Mouse (Mus musculus) intestine, postnatal 0 days (tissue): ENCODE data around the gene Vezf1. TPM values are rescaled to one million over a fixed set of nuclear protein-coding genes. Genes with fewer than 3 reads are reported as not detected.

Experiments
- ATAC-seq: fragments of 200-750 bp; cut with Nextera tagmentation; 2 replicates; pipeline ENCODE4 v1.8.0; 2017; ENCODE audit warnings: mild to moderate bottlenecking, moderate TSS enrichment, moderate library complexity
- H3K27ac ChIP-seq: fragments of 300-500 bp; sonication (generic); 2 replicates; pipeline ENCODE4 v1.5.1; 2014; ENCODE audit warnings: mild to moderate bottlenecking, low read depth, low read length, moderate library complexity
- H3K27me3 ChIP-seq: fragments of 300-500 bp; sonication (generic); replicated peaks from 2 replicates; pipeline ENCODE4 v1.6.1; 2014; ENCODE audit warnings: low read length, mixed read lengths; ENCODE audit not compliant: control insufficient read depth, insufficient read depth
- H3K36me3 ChIP-seq: fragments of 300-500 bp; sonication (generic); 2 replicates; pipeline ENCODE4 v1.6.1; 2014; ENCODE audit warnings: mild to moderate bottlenecking, moderate library complexity; ENCODE audit not compliant: control insufficient read depth, insufficient read depth
- H3K4me1 ChIP-seq: fragments of 300-500 bp; sonication (generic); replicated peaks from 2 replicates; pipeline ENCODE4 v1.6.1; 2014; ENCODE audit warnings: antibody characterized with exemption, low read length, mixed read lengths; ENCODE audit not compliant: control insufficient read depth, insufficient read depth
- H3K4me2 ChIP-seq: fragments of 300-500 bp; sonication (generic); replicated peaks from 2 replicates; pipeline ENCODE4 v1.6.1; 2014; ENCODE audit warnings: low read depth, mild to moderate bottlenecking, moderate library complexity
- H3K4me3 ChIP-seq: fragments of 300-500 bp; sonication (generic); 2 replicates; pipeline ENCODE4 v1.5.1; 2014; ENCODE audit warnings: low read depth, low read length
- H3K9ac ChIP-seq: fragments of 300-500 bp; sonication (generic); 2 replicates; pipeline ENCODE4 v1.6.1; 2014; ENCODE audit warnings: mild to moderate bottlenecking, low read depth, low read length
- H3K9me3 ChIP-seq: fragments of 300-500 bp; sonication (generic); 2 replicates; pipeline ENCODE4 v1.6.1; 2016; ENCODE audit warnings: mixed run types; ENCODE audit not compliant: control insufficient read depth
- CTCF ChIP-seq: sonication (generic); IDR thresholded peaks from 2 replicates; pipeline ENCODE4 v1.5.1; 2016; ENCODE audit warnings: low read depth, mild to moderate bottlenecking, control low read depth, antibody characterized with exemption, moderate library complexity
- WGBS: fragments of 180-500 bp; shearing (Covaris S2); extraction: QIAGEN DNeasy Blood & Tissue Kit; methylation state at CpG from one replicate; pipeline ENCODE4 v1.1.7; 2014; 5-methylcytosine and 5-hydroxymethylcytosine counted together
- polyA plus RNA-seq: library from polyadenylated mRNA; unstranded; fragments of >200 nt; fragmentation: Nextera tagmentation; extraction: Ambion mirVana; gene quantifications from 2 replicates; pipeline ENCODE4 v1.2.1, GENCODE M21; 2015

Vezf1 gene
- polyA plus RNA-seq, 1 experiment from 2014 or later: 16.8 TPM

DNA sequence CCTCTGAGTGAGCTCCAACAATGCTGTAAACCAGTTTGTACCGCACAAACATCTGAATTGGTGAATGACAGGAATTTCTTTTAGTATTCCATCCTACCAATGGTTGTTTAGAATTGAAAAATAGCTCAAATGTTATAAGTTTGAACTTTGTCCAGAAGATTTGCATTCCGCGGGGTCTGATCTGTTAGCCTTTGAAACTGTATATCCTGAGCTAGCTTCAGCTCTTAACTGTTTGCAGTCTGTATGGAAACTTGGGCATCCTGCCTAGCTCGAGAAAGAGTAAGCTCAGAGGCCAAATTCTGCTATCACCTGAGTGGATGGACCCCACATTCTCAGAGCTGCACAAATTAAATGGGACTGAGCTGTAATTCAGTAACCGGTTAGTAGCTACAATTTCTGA lies 3.0 kb downstream of the Vezf1 start:
- 32% methylated on average over 5 of the region's 5 CpGs for WGBS
- no peak overlapping the region for H3K4me3 ChIP-seq
- H3K27ac ChIP-seq: no peak overlapping the region
- H3K4me2 ChIP-seq: peak overlapping the region; percentile 17
- no peak for ATAC-seq
- no peaks in the 10 kb centered on the region for H3K9me3 ChIP-seq
- peaks cover 14% of the 10 kb centered on the region for H3K36me3 ChIP-seq
- no peak for TF ChIP-seq CTCF
- no peaks in the 10 kb centered on the region for H3K4me1 ChIP-seq
- H3K9ac ChIP-seq: no peak overlapping the region
- no peaks in the 10 kb centered on the region for H3K27me3 ChIP-seq

DNA sequence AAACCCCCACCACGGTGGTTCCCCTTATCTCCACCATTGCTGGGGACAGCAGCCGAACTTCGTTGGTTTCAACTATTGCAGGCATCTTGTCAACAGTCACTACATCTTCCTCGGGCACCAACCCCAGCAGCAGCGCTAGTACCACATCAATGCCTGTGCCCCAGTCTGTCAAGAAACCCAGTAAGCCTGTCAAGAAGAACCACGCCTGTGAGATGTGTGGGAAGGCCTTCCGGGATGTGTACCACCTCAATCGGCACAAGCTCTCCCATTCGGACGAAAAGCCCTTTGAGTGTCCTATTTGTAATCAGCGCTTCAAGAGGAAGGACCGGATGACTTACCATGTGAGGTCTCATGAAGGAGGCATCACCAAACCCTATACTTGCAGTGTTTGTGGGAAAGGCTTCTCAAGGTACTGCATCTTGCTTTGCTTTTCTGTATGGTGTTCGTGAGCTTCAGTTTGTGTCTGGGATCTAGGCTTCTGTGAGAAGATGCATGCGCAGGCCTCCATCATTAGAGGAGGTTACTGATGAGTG lies 5.3 kb downstream of the Vezf1 start:
- WGBS: 78% methylated on average over 14 of the region's 14 CpGs
- Histone ChIP-seq H3K4me3 (no peak overlapping the region), H3K9ac (no peak overlapping the region), H3K4me1 (no peaks in the 10 kb centered on the region), H3K27me3 (no peaks in the 10 kb centered on the region), H3K36me3 (peaks cover 31% of the 10 kb centered on the region), H3K9me3 (no peaks in the 10 kb centered on the region), H3K27ac (no peak overlapping the region; the same call in 1 of the 2 replicates), H3K4me2 (0 out of 2 replicates have a peak overlapping the region, but pooled peaks have one; percentile 6)
- no peak for ATAC-seq
- TF ChIP-seq CTCF: no peak

DNA sequence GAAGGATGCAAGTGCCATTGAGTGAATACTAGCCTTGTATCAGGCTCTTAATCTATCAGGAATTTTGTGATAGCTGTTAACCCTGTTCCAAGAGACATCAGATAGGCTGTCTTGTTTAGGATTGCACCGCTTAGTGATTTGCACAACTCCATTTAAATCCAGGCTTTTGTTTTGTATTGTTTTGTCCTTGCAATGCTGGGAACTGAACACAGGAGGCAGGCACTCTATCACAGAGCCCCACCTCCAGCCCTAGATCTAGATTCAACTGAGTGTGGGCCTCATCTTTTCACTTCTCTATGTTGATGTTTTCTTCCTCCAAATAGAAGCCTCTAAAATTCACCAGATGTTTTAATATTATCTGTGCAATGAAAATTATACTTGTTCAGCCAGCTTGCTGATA lies 7.6 kb downstream of the Vezf1 start:
- H3K27me3 ChIP-seq: no peaks in the 10 kb centered on the region
- no peaks in the 10 kb centered on the region for H3K4me1 ChIP-seq
- H3K9ac ChIP-seq: no peak overlapping the region
- no peak overlapping the region for H3K4me3 ChIP-seq
- no peak overlapping the region for H3K27ac ChIP-seq
- WGBS: 92% methylated on average over 1 of the region's 1 CpGs
- TF ChIP-seq CTCF: no peak; the same call in 1 of the 2 replicates
- peaks cover 54% of the 10 kb centered on the region for H3K36me3 ChIP-seq
- ATAC-seq: no peak
- H3K4me2 ChIP-seq: no peak overlapping the region
- H3K9me3 ChIP-seq: no peaks in the 10 kb centered on the region

DNA sequence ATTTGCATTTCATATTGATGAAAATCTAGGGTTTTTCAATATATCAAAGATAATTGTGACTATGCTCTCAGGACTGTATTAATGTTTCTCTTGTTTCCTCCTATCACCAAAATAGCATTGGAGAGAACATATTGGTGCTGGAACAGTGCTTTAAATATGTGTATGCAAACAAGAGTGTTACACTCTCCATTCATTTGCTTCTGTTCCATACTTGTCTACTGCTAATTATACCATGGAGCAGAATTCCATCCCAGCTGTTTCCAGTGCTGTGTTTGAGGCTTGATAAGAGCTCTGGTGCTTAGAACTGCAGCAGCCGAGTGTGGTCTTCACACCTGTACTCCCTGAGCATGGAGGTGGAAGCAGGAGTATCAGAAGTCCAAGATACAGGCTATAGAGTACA lies 8.3 kb downstream of the Vezf1 start:
- H3K9me3 ChIP-seq: no peaks in the 10 kb centered on the region
- H3K4me2 ChIP-seq: no peak overlapping the region
- no peak overlapping the region for H3K4me3 ChIP-seq
- TF ChIP-seq CTCF: no peak
- WGBS: 81% methylated on average over 1 of the region's 1 CpGs
- no peak overlapping the region for H3K9ac ChIP-seq
- no peak overlapping the region for H3K27ac ChIP-seq
- H3K4me1 ChIP-seq: no peaks in the 10 kb centered on the region
- ATAC-seq: no peak
- no peaks in the 10 kb centered on the region for H3K27me3 ChIP-seq
- H3K36me3 ChIP-seq: peaks cover 61% of the 10 kb centered on the region

DNA sequence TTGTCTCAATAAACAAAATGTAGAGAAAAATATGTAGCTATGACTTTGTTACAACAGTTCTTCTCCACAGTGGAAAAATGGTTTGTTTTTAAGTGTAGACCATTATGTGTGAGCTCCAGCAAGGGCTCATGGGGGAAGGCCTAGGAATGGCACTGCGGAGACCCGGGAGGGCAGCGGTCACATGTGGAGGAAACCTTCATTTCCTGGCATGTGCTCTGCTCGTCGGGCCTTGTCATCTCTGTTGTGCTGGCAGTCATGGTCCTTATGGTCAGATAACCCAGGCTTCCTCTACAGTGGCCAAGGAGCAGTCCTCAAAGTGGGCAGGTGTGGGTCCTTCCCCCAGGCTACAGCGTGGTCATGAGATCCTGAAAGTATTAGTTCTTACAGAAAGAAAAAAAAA lies 15.6 kb downstream of the Vezf1 start:
- no peak for TF ChIP-seq CTCF
- H3K27ac ChIP-seq: no peak overlapping the region
- H3K27me3 ChIP-seq: no peaks in the 10 kb centered on the region
- no peak overlapping the region for H3K4me2 ChIP-seq
- no peak overlapping the region for H3K4me3 ChIP-seq
- peaks cover 44% of the 10 kb centered on the region for H3K36me3 ChIP-seq
- no peaks in the 10 kb centered on the region for H3K9me3 ChIP-seq
- H3K4me1 ChIP-seq: no peaks in the 10 kb centered on the region
- WGBS: 71% methylated on average over 6 of the region's 6 CpGs
- no peak overlapping the region for H3K9ac ChIP-seq
- ATAC-seq: no peak

DNA sequence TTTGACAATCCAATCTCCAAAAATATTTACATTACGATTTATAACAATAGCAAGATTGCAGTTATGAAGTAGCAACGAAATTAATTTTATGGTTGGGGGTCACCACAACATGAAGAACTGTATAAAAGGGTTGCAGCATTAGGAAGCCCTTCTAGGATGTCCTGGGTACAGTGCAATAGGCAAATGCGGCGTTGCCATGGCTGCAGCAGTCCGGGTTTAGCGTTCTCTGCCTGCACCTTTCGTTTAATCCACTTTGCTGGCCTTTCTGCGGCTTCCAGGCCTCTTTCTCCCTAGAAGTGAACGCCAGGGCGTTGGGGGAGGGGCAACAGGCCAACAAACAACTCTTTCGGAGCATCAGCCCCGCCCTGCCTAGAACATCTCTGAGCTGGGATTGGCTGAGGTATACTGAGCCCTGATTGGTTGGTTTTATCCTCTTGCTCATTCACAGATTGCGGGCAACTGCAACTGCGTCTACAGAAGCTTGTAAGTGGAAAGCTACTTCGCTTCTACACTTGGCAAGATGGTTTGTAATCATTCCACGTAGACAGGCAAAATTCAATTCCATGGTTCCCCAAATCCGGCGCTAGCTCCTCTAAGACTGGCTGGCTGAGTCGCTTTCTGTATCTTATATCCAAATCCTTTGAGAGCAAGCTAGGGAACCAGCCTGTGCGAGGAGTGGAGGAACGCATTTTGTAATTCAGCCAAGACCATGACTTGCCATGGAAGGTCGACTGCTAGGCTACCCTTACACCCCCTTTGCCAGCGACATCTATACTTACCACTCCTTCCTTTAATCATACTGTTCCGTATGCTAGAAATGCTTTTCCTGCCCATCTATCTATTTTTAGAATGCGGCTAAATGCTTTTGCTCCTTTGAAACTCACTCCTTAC lies 18.9 kb downstream of the Vezf1 start:
- Histone ChIP-seq H3K4me3 (peak overlapping the region; percentile 22), H3K36me3 (peaks cover 12% of the 10 kb centered on the region), H3K27me3 (no peaks in the 10 kb centered on the region), H3K9ac (no peak overlapping the region), H3K27ac (no peak overlapping the region), H3K4me1 (no peaks in the 10 kb centered on the region), H3K4me2 (peak overlapping the region; percentile 52), H3K9me3 (no peaks in the 10 kb centered on the region)
- peak; percentile 84 for ATAC-seq
- 8% methylated on average over 25 of the region's 25 CpGs for WGBS
- no peak for TF ChIP-seq CTCF
